Mouse (Mus musculus) left cerebral cortex, adult 18-20 months (tissue): ENCODE measurements around the gene Cyp46a1. TPM values are rescaled to one million over a fixed set of nuclear protein-coding genes. Genes with fewer than 3 reads are reported as not detected.
A peak's percentile ranks its signal among the peaks of the same experiment; 100 is the strongest.

Experiments
- DNase-seq, 2 experiments: peaks; one replicate each; pipeline ENCODE4 v3.0.0; 2021 to 2022; ENCODE audit warnings: low spot score in 2 of 2, mixed read lengths in 1 of 2
- long read RNA-seq, 2 experiments: library from polyadenylated mRNA; stranded (forward); transcript quantifications; one replicate each; pipeline ENCODE4 v2.0.0; 2021
- total RNA-seq, 2 experiments: library from RNA; stranded (reverse); gene quantifications; 2 replicates each; pipeline ENCODE4 v1.2.3; 2021

The Cyp46a1 gene
- 100 to 1,000 TPM; 259 to 273 TPM for total RNA-seq
- long read RNA-seq, experiment 1, transcript Cyp46a1-201 (15 exons, 2,118 nt), result major isoform, 565 of 706 reads
- long read RNA-seq, experiment 1, partial matches to known transcripts, result 45 of 706 reads
- long read RNA-seq, experiment 1, other reads (novel, unspliced or antisense), result 96 of 706 reads
- long read RNA-seq, experiment 2, transcript Cyp46a1-201 (15 exons, 2,118 nt), result major isoform, 365 of 452 reads
- long read RNA-seq, experiment 2, partial matches to known transcripts, result 44 of 452 reads
- long read RNA-seq, experiment 2, other reads (novel, unspliced or antisense), result 43 of 452 reads

GRCm38 (mm10) chr12:108333895-108334445, at the start of gene Cyp46a1:
Cyp46a1 (plus strand) TSS chr12:108334381.
- DNase-seq, result peak; percentile 100

- DNase-seq, result no peak
Observed at GRCm38 (mm10) chr12:108284455-108285224, 49.5 kb upstream of the Cyp46a1 start.

GRCm38 (mm10) chr12:108285225-108286011, 48.8 kb upstream of the Cyp46a1 start:
- DNase-seq, result no peak

GRCm38 (mm10) chr12:108286381-108286780, 47.8 kb upstream of the Cyp46a1 start:
- DNase-seq, result no peak

GRCm38 (mm10) chr12:108287011-108287410, 47.2 kb upstream of the Cyp46a1 start:
- DNase-seq, result no peak

GRCm38 (mm10) chr12:108288127-108288880, 45.9 kb upstream of the Cyp46a1 start:
- DNase-seq, result no peak

GRCm38 (mm10) chr12:108292419-108292818, 41.8 kb upstream of the Cyp46a1 start:
- no peak for DNase-seq

GRCm38 (mm10) chr12:108292957-108293356, 41.2 kb upstream of the Cyp46a1 start:
- peak; percentile 72 to 75 for DNase-seq

- no peak for DNase-seq
Observed at GRCm38 (mm10) chr12:108294620-108295019, 39.6 kb upstream of the Cyp46a1 start.

GRCm38 (mm10) chr12:108297033-108297432, 37.1 kb upstream of the Cyp46a1 start:
- no peak for DNase-seq

- no peak for DNase-seq
Observed at GRCm38 (mm10) chr12:108301006-108301405, 33.2 kb upstream of the Cyp46a1 start.

GRCm38 (mm10) chr12:108303778-108304365, 30.3 kb upstream of the Cyp46a1 start:
- DNase-seq, result no peak

- no peak for DNase-seq
Observed at GRCm38 (mm10) chr12:108305172-108305571, 29.0 kb upstream of the Cyp46a1 start.

GRCm38 (mm10) chr12:108305812-108306794, 28.1 kb upstream of the Cyp46a1 start, which contains the start of gene Hhipl1:
Hhipl1 (plus strand) TSS chr12:108306270.
- DNase-seq, result peak; percentile 29 to 33

- peak; percentile 53 to 73 for DNase-seq
Observed at GRCm38 (mm10) chr12:108307553-108307952, 26.6 kb upstream of the Cyp46a1 start.

- DNase-seq, result no peak
Observed at GRCm38 (mm10) chr12:108308363-108308856, 25.8 kb upstream of the Cyp46a1 start.

- DNase-seq, result no peak
Observed at GRCm38 (mm10) chr12:108309116-108309794, 24.9 kb upstream of the Cyp46a1 start.

GRCm38 (mm10) chr12:108310041-108310440, 24.1 kb upstream of the Cyp46a1 start:
- DNase-seq, result no peak
